Mouse (Mus musculus) olfactory bulb, adult 2 months (tissue): ENCODE results near the gene Samd4b. TPM values are rescaled to one million over a fixed set of nuclear protein-coding genes. Genes with fewer than 3 reads are reported as not detected.

ENCODE experiments used
- H3K27ac ChIP-seq: fragments of 200-500 bp; 2 replicates; pipeline ENCODE4 v1.5.1; 2012; ENCODE audit warnings: low read depth, low read length; ENCODE audit not compliant: insufficient read depth
- H3K4me1 ChIP-seq: fragments of 200-500 bp; 2 replicates; pipeline ENCODE4 v1.6.1; 2012; ENCODE audit warnings: low read length; ENCODE audit not compliant: control insufficient read depth, insufficient read depth
- H3K4me3 ChIP-seq: fragments of 200-500 bp; 2 replicates; pipeline ENCODE4 v1.5.1; 2012; ENCODE audit warnings: mild to moderate bottlenecking, low read depth, low read length, moderate library complexity; ENCODE audit not compliant: insufficient read depth
- CTCF ChIP-seq: fragments of 200-500 bp; IDR thresholded peaks from 2 replicates; pipeline ENCODE4 v1.5.1; 2012; ENCODE audit warnings: low read depth, mild to moderate bottlenecking, low read length, moderate library complexity; ENCODE audit not compliant: insufficient read depth
- POLR2A ChIP-seq: fragments of 200-500 bp; IDR thresholded peaks from 2 replicates; pipeline ENCODE4 v1.6.1; 2012; ENCODE audit warnings: mild to moderate bottlenecking, low read depth, low read length, moderate library complexity; ENCODE audit not compliant: insufficient read depth
- WGBS: fragments of 180-500 bp; shearing (Covaris S2); methylation state at CpG from one replicate; pipeline ENCODE4 v1.1.7; 2018; 5-methylcytosine and 5-hydroxymethylcytosine counted together
- polyA plus RNA-seq: library from polyadenylated mRNA; stranded (reverse); fragments of >200 nt; gene quantifications from 2 replicates; pipeline ENCODE4 v1.2.4, GENCODE M21; 2012; ENCODE audit warnings: low replicate concordance; ENCODE audit not compliant: missing spikeins, insufficient read depth, insufficient read length

Samd4b gene
- polyA plus RNA-seq: not detected in 2 replicates

- peak; percentile 76 for TF ChIP-seq POLR2A
- TF ChIP-seq CTCF: no peak
- 1% methylated on average over 66 of the region's 66 CpGs for WGBS
- no peak within 1 kb of the TSS for H3K27ac ChIP-seq
- peak within 1 kb of the TSS; percentile 52 for H3K4me3 ChIP-seq
- peaks cover 25% of the 10 kb centered on the region for H3K4me1 ChIP-seq
Measured at GRCm38 (mm10) chr7:28597642-28598446, at the start of gene Samd4b, which contains the start of gene Pak4. Gene Samd4b, minus strand, starts transcription at chr7:28598144. Gene Pak4, minus strand, starts transcription at chr7:28598185.

- no peak overlapping the region for H3K27ac ChIP-seq
- no peaks in the 10 kb centered on the region for H3K4me1 ChIP-seq
- no peak for TF ChIP-seq CTCF
- no peak for TF ChIP-seq POLR2A
- no peak overlapping the region for H3K4me3 ChIP-seq
- 53% methylated on average over 7 of the region's 7 CpGs for WGBS
Measured at GRCm38 (mm10) chr7:28647016-28647415, 49.1 kb upstream of the Samd4b start.

GRCm38 (mm10) chr7:28645947-28646475, 48.1 kb upstream of the Samd4b start:
- TF ChIP-seq CTCF: no peak
- no peak for TF ChIP-seq POLR2A
- 88% methylated on average over 2 of the region's 2 CpGs for WGBS
- Histone ChIP-seq H3K4me3 (no peak overlapping the region), H3K4me1 (no peaks in the 10 kb centered on the region), H3K27ac (no peak overlapping the region)

- no peak overlapping the region for H3K4me3 ChIP-seq
- WGBS: 57% methylated on average over 6 of the region's 6 CpGs
- no peaks in the 10 kb centered on the region for H3K4me1 ChIP-seq
- no peak for TF ChIP-seq POLR2A
- TF ChIP-seq CTCF: no peak
- H3K27ac ChIP-seq: no peak overlapping the region
Measured at GRCm38 (mm10) chr7:28645366-28645765, 47.4 kb upstream of the Samd4b start.

GRCm38 (mm10) chr7:28641546-28641945, 43.6 kb upstream of the Samd4b start:
- no peak overlapping the region for H3K4me3 ChIP-seq
- H3K27ac ChIP-seq: no peak overlapping the region
- WGBS: 88% methylated on average over 8 of the region's 8 CpGs
- H3K4me1 ChIP-seq: no peaks in the 10 kb centered on the region
- TF ChIP-seq POLR2A (no peak), CTCF (no peak)

- Histone ChIP-seq H3K4me3 (no peak overlapping the region), H3K27ac (no peak overlapping the region), H3K4me1 (no peaks in the 10 kb centered on the region)
- no peak for TF ChIP-seq CTCF
- TF ChIP-seq POLR2A: no peak
- WGBS: 42% methylated on average over 8 of the region's 8 CpGs
Measured at GRCm38 (mm10) chr7:28637511-28637910, 39.6 kb upstream of the Samd4b start.

GRCm38 (mm10) chr7:28634128-28634527, 36.2 kb upstream of the Samd4b start:
- 58% methylated on average over 4 of the region's 4 CpGs for WGBS

GRCm38 (mm10) chr7:28631073-28631472, 33.1 kb upstream of the Samd4b start, which contains the start of gene Acp7:
Gene Acp7, minus strand, starts transcription at chr7:28631332.
- whole genome bisulfite sequencing: 44% methylated on average over 10 of the region's 10 CpGs
- no peak within 1 kb of the TSS for H3K4me3 ChIP-seq
- no peak within 1 kb of the TSS for H3K27ac ChIP-seq
- TF ChIP-seq POLR2A: no peak
- no peak for TF ChIP-seq CTCF
- peaks cover 6% of the 10 kb centered on the region; the same call in 1 of the 2 replicates for H3K4me1 ChIP-seq

More at GRCm38 (mm10) chr7:28634128-28634527, 36.2 kb upstream of the Samd4b start:
- Histone ChIP-seq H3K27ac (no peak overlapping the region), H3K4me3 (no peak overlapping the region), H3K4me1 (peaks cover 6% of the 10 kb centered on the region; the same call in 1 of the 2 replicates)
- no peak for TF ChIP-seq CTCF
- TF ChIP-seq POLR2A: no peak

GRCm38 (mm10) chr7:28624791-28625190, 26.8 kb upstream of the Samd4b start:
- TF ChIP-seq CTCF: no peak
- WGBS: 89% methylated on average over 5 of the region's 5 CpGs
- Histone ChIP-seq H3K27ac (no peak overlapping the region), H3K4me3 (no peak overlapping the region), H3K4me1 (no peaks in the 10 kb centered on the region)
